Mouse (Mus musculus) limb, embryonic 13.5 days (tissue): ENCODE measurements around the gene Epb41. TPM values are rescaled to one million over a fixed set of nuclear protein-coding genes. Genes with fewer than 3 reads are reported as not detected.

Source experiments
- ATAC-seq: fragments of 200-750 bp; cut with Nextera tagmentation; 2 replicates; pipeline ENCODE4 v1.8.0; 2017; ENCODE audit warnings: low read depth, moderate number of reproducible peaks, moderate TSS enrichment; ENCODE audit not compliant: low FRiP score
- H3K27ac ChIP-seq: fragments of 300-500 bp; sonication (generic); 2 replicates; pipeline ENCODE4 v1.5.1; 2015; ENCODE audit warnings: inconsistent platforms, mild to moderate bottlenecking, moderate library complexity
- H3K27me3 ChIP-seq: fragments of 300-500 bp; sonication (generic); 2 replicates; pipeline ENCODE4 v1.6.1; 2015; ENCODE audit warnings: mild to moderate bottlenecking, inconsistent platforms
- H3K36me3 ChIP-seq: fragments of 300-500 bp; sonication (generic); 2 replicates; pipeline ENCODE4 v1.6.1; 2015; ENCODE audit warnings: inconsistent platforms, mild to moderate bottlenecking, moderate library complexity
- H3K4me1 ChIP-seq: fragments of 300-500 bp; sonication (generic); 2 replicates; pipeline ENCODE4 v1.6.1; 2015; ENCODE audit warnings: inconsistent platforms
- H3K4me2 ChIP-seq: fragments of 300-500 bp; sonication (generic); replicated peaks from 2 replicates; pipeline ENCODE4 v1.6.1; 2015; ENCODE audit warnings: inconsistent platforms, mild to moderate bottlenecking, moderate library complexity
- H3K4me3 ChIP-seq: fragments of 300-500 bp; sonication (generic); 2 replicates; pipeline ENCODE4 v1.5.1; 2015; ENCODE audit warnings: moderate library complexity, mild to moderate bottlenecking, inconsistent platforms
- H3K9ac ChIP-seq: fragments of 300-500 bp; sonication (generic); 2 replicates; pipeline ENCODE4 v1.6.1; 2015; ENCODE audit warnings: mild to moderate bottlenecking, inconsistent platforms
- H3K9me3 ChIP-seq: fragments of 300-500 bp; sonication (generic); 2 replicates; pipeline ENCODE4 v1.6.1; 2016; ENCODE audit warnings: inconsistent platforms
- WGBS: fragments of 180-500 bp; shearing (Covaris S2); methylation state at CpG from one replicate; pipeline ENCODE4 v1.1.7; 2015; 5-methylcytosine and 5-hydroxymethylcytosine counted together
- polyA plus RNA-seq: library from polyadenylated mRNA; unstranded; fragments of >200 nt; fragmentation: Nextera tagmentation; extraction: Ambion mirVana; gene quantifications from 2 replicates; pipeline ENCODE4 v1.2.1, GENCODE M21; 2015

Gene Epb41
- polyA plus RNA-seq = 70.4 and 78.8 TPM in 2 replicates

DNA sequence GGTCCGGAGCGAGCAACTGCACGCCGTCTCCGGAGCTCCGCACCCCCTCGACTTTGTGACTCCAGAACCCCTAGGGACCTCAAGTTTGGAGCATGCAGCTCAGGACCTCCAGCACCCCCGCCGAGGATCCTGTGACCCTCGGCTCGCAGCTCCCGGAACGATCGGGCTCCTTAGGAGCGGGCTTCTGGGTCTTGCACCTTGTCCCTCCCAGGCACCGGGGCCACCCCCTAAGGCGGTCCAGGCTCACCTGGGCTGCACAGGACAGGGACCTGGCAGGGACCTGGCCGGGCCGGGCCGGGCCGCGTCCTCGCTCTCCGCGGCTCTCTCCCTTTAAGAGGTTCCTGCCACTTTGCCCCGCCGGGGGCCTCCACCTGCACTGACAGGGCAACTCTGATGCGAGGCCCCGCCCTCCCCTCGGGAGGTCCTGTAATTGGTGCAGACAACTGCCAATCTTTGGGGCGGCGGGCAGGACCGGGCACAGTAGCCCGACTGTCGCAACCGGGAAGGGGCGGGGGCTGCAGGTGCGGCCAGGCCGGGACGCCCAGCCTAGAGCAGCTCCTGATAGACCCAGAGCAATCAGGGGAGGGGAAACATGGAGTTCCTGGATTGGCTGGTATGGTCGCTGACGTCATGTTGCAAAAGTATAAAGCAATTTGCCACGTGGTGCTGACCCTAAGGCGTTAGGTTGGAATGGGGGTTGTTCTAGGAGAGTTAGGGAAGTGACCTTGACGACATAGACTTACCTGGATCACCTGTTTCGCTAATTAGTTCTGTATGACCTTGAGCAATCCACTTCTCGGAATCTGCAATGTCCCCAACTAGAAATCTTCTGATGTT is at the start of gene Epb41:
Gene Epb41, minus strand, starts transcription at position 389 of the 837 bp plus-strand sequence.
- Histone ChIP-seq H3K36me3 (no peaks in the 10 kb centered on the region), H3K9me3 (no peaks in the 10 kb centered on the region), H3K4me2 (peak within 1 kb of the TSS; percentile 99), H3K27ac (no peak within 1 kb of the TSS; the same call in 1 of the 2 replicates), H3K9ac (peak within 1 kb of the TSS; percentile 77), H3K4me1 (peaks cover 24% of the 10 kb centered on the region), H3K27me3 (peaks cover 5% of the 10 kb centered on the region; the same call in 1 of the 2 replicates), H3K4me3 (peak within 1 kb of the TSS; percentile 76)
- peak; percentile 95 for ATAC-seq
- 2% methylated on average over 47 of the region's 47 CpGs for WGBS

DNA sequence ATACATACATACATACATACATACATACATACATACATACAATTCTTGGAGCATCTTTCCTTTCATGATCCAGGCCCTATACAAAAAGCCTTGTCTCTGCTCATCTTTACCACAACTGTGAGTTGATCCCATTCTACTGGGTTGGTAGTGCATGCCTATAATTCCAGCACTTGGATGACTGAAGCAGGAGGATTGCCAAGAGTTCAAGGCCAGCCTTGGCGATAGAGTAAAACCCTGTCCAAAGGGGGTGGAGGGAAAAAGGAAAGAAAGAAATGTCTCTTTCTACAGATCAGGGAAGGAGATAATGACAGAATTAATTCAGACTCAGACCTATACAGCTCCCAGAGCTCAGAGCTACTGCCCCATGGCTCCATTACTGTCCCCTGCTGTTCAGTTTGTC is 48.0 kb upstream of the Epb41 start:
- Histone ChIP-seq H3K4me1 (no peaks in the 10 kb centered on the region), H3K36me3 (no peaks in the 10 kb centered on the region), H3K4me2 (no peak overlapping the region), H3K27me3 (no peaks in the 10 kb centered on the region), H3K4me3 (no peak overlapping the region), H3K9ac (no peak overlapping the region), H3K27ac (no peak overlapping the region), H3K9me3 (no peaks in the 10 kb centered on the region)
- 93% methylated on average over 1 of the region's 1 CpGs for WGBS
- ATAC-seq = no peak

DNA sequence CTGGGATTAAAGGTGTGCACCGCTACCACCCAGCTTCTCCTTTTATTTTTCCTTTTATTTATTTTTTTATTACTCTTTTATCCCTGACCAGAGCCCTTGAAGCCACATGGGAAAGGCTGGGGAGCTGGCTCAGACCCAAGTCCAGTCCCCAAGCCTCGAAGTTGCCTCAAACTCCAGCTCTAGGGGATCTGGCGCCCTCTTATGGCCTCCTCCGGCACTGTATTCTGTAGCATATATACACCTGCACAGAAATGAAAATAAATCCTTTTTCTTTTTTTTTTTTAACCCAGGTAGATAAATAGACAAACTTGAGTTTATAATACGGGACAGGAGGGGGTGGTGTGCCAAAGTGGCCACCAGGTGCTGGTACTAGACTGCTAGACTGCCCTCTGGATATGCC is 46.6 kb upstream of the Epb41 start:
- H3K9ac ChIP-seq = no peak overlapping the region
- H3K4me2 ChIP-seq = no peak overlapping the region
- no peaks in the 10 kb centered on the region for H3K4me1 ChIP-seq
- H3K36me3 ChIP-seq = no peaks in the 10 kb centered on the region
- H3K27me3 ChIP-seq = no peaks in the 10 kb centered on the region
- no peak overlapping the region for H3K4me3 ChIP-seq
- H3K9me3 ChIP-seq = no peaks in the 10 kb centered on the region
- no peak for ATAC-seq
- H3K27ac ChIP-seq = no peak overlapping the region
- WGBS = 71% methylated on average over 5 of the region's 5 CpGs

DNA sequence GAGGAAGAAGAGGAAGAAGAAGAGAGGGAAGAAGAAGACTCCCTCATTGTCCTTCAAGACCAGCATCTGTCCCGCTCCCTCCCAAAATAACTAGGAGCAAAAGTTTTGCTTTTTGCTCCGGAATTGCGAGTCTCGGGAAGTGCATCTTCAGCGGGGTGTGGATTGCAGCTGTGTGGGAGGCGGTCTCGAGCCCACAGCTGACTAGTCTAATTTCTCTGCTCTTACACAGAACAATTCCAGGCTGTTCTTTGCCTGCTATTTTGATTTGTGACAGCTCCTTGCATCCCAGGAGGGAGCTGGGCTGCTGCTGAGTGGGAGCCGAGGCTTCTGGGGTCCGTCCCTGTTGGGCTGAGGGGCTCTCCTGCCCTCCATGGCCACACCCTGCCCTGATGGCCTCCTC is 44.4 kb upstream of the Epb41 start:
- H3K9ac ChIP-seq = no peak overlapping the region
- 59% methylated on average over 9 of the region's 9 CpGs for WGBS

DNA sequence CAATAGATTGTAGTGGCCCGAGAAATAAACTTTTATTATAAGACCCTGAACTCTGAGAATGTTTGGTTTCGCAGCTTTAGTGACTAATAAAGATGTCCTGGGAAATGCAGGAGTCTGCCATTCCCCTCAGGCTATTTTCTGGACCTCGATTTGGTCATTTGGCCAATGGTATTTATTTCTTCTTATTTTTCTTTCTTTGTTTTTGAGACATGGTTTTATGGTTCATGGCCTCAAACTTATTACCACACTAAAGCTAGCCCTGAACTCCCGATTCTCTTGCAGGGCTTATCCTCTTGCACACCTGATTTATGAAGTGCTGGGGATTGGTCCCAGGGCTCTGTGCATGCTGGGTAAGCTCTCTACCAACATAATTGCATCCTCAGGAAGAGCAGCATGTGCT is 41.2 kb upstream of the Epb41 start:
- no peaks in the 10 kb centered on the region for H3K36me3 ChIP-seq
- H3K27ac ChIP-seq = no peak overlapping the region
- 33% methylated on average over 4 of the region's 4 CpGs for WGBS
- peaks cover 29% of the 10 kb centered on the region for H3K27me3 ChIP-seq
- H3K4me1 ChIP-seq = peaks cover 11% of the 10 kb centered on the region; the same call in 1 of the 2 replicates
- no peak for ATAC-seq
- no peaks in the 10 kb centered on the region for H3K9me3 ChIP-seq
- H3K4me2 ChIP-seq = no peak overlapping the region
- no peak overlapping the region for H3K9ac ChIP-seq
- H3K4me3 ChIP-seq = no peak overlapping the region

More for the DNA sequence above, 44.4 kb upstream of the Epb41 start:
- H3K27me3 ChIP-seq = peaks cover 6% of the 10 kb centered on the region; the same call in 1 of the 2 replicates
- no peaks in the 10 kb centered on the region for H3K9me3 ChIP-seq
- no peak overlapping the region for H3K27ac ChIP-seq
- H3K36me3 ChIP-seq = no peaks in the 10 kb centered on the region
- ATAC-seq = no peak
- H3K4me1 ChIP-seq = peaks cover 5% of the 10 kb centered on the region; the same call in 1 of the 2 replicates
- no peak overlapping the region for H3K4me2 ChIP-seq
- H3K4me3 ChIP-seq = no peak overlapping the region

DNA sequence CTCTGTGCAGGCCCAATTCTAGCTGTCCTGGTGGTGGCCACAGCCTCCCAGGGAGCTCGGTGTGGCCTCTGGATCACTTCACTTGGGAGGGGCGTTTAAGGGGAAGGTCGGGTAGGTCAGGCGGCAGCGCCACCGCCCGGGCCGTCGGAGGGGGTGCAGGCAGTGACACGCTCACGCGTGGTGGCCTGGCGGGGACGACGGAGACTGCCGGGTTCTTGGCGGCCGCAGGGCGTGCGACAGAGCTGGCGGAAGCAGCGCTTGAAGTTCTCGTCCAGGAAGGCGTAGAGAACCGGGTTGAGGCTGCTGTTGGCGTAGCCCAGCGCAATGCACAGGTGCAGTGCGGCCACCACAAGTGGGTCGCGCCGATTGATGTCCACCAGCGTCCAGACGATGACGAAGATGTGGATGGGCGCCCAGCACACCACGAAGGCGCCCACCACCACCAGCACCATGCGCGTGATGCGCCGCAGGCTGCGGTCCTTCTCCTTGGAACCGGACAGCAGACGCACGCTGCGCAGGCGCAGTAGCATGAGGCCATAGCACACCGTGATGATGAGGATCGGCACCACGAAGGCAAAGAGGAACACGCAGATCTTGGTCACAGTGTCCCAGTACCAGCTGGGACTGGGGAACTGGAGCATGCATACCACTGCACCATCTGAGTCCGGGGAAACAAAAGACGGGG is 38.4 kb upstream of the Epb41 start:
- Histone ChIP-seq H3K9me3 (no peaks in the 10 kb centered on the region), H3K27ac (no peak overlapping the region), H3K9ac (0 out of 2 replicates have a peak overlapping the region, but pooled peaks have one; percentile 26), H3K27me3 (peaks cover 33% of the 10 kb centered on the region), H3K36me3 (no peaks in the 10 kb centered on the region), H3K4me1 (peaks cover 11% of the 10 kb centered on the region; the same call in 1 of the 2 replicates), H3K4me2 (peak overlapping the region; percentile 61), H3K4me3 (peak overlapping the region; percentile 36)
- WGBS = 36% methylated on average over 53 of the region's 53 CpGs
- no peak for ATAC-seq

DNA sequence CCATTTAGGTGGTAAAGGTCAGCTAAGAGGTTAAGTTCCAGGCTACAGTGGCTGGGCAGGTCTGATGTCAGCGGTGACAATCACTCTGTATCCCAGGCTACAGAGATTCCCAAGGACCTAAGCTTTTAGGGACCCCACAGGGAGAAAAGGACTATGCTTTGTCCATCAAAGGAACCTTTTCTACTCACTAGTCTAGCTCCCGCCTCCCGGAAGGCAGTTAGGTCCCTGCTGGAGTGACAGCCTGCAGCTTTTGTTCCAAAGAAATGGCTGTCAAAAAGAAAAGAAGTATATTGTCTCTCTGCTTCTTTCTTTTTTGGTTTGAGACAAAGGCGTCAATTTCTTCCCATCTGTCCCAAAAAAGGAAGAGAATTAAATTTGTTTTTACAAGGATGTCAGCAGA is 36.1 kb upstream of the Epb41 start:
- Histone ChIP-seq H3K4me2 (no peak overlapping the region), H3K9ac (no peak overlapping the region), H3K27me3 (peaks cover 33% of the 10 kb centered on the region), H3K9me3 (no peaks in the 10 kb centered on the region), H3K27ac (no peak overlapping the region), H3K4me1 (peaks cover 11% of the 10 kb centered on the region; the same call in 1 of the 2 replicates), H3K4me3 (no peak overlapping the region), H3K36me3 (no peaks in the 10 kb centered on the region)
- WGBS = 73% methylated on average over 4 of the region's 4 CpGs
- ATAC-seq = no peak

DNA sequence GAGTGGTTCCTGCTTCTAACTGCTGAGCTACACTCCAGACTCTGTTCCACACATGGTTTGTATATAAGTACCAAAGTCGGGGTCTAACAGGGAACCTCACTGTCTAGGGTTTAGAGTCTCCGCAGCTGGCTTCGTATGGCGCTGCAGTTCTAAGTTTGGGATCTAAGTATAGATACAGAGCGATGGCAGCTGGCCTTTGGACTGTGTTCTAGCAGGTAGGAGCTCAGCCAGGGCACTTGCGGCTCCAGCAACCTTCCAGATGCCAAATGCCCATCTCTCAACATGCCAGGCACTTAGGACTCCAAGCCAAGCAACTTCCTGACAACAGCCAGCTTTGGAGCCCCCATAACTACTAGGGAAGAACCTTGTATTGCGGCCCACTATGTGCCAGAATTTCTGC is 33.1 kb upstream of the Epb41 start:
- H3K27ac ChIP-seq = no peak overlapping the region
- H3K36me3 ChIP-seq = no peaks in the 10 kb centered on the region
- no peak for ATAC-seq
- H3K9ac ChIP-seq = no peak overlapping the region
- 0 out of 2 replicates have a peak, but pooled peaks cover under 1% of the 10 kb centered on the region for H3K4me1 ChIP-seq
- H3K4me2 ChIP-seq = no peak overlapping the region
- no peaks in the 10 kb centered on the region for H3K9me3 ChIP-seq
- peaks cover 16% of the 10 kb centered on the region for H3K27me3 ChIP-seq
- H3K4me3 ChIP-seq = no peak overlapping the region
- WGBS = 90% methylated on average over 7 of the region's 7 CpGs

DNA sequence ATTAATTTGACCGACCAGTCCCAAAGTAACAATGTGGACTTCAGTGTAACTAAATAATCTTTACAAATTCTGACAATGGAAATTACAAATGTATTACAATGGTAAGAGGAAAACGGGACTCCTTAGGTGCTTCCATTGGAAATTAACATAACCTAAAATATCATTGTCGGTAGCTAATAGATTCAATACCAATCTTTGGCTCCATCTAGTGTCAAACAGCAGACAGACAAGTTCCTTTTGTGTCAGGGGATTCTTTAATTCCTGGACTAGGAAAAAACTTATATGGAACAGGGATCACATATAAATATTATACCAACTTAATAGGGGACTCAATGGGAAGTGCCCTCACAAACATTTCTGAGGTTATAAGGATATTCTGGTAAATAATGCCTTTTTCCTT is 26.0 kb upstream of the Epb41 start:
- WGBS = 53% methylated on average over 3 of the region's 3 CpGs
- H3K4me2 ChIP-seq = no peak overlapping the region
- H3K4me1 ChIP-seq = no peaks in the 10 kb centered on the region
- H3K9me3 ChIP-seq = no peaks in the 10 kb centered on the region
- H3K27me3 ChIP-seq = no peaks in the 10 kb centered on the region
- no peaks in the 10 kb centered on the region for H3K36me3 ChIP-seq
- no peak overlapping the region for H3K9ac ChIP-seq
- no peak overlapping the region for H3K4me3 ChIP-seq
- H3K27ac ChIP-seq = no peak overlapping the region
- no peak for ATAC-seq

DNA sequence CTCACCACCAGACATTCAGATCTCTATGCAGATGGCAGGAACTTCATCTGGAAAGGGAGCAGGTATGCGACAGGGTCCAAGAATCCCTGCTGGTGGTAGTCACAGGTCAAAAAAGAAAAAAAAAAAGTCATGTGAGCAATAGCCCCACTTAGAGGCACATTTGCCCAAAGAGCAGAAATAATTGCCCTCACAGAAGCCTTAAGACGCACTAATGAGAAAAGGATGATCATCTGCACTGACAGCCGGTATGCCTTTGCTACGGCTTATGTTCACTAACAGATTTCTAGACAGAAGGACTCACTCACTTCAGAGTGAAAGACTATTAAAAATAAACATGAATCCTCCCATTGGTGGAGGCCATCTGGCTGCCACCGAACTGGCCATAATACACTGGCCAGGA is 24.4 kb upstream of the Epb41 start:
- Histone ChIP-seq H3K9me3 (no peaks in the 10 kb centered on the region), H3K9ac (no peak overlapping the region), H3K4me2 (no peak overlapping the region), H3K4me3 (no peak overlapping the region), H3K27ac (no peak overlapping the region), H3K36me3 (no peaks in the 10 kb centered on the region), H3K4me1 (no peaks in the 10 kb centered on the region), H3K27me3 (no peaks in the 10 kb centered on the region)
- no peak for ATAC-seq
- 74% methylated on average over 5 of the region's 5 CpGs for WGBS

DNA sequence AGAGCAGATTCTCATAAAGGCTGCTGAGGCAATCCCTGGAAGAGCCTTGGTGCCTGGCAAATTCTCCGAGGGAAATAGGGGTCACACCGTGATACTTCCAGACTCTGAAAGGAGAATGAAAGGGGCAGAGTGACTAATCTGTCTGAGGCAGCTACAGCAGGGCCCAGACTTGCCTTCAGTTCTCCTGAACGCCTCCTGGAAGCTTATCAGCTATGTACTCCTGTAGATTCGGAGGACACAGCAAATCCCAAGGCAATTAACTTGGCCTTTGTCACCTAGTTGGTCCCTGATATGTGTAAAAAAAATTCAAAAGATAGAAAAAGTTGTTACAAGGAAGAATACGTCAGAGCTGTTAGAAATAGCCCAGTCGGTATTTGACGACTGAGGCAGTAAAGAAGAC is 19.9 kb upstream of the Epb41 start:
- no peak for ATAC-seq
- no peaks in the 10 kb centered on the region for H3K9me3 ChIP-seq
- no peak overlapping the region for H3K27ac ChIP-seq
- no peaks in the 10 kb centered on the region for H3K4me1 ChIP-seq
- H3K4me3 ChIP-seq = no peak overlapping the region
- H3K4me2 ChIP-seq = no peak overlapping the region
- H3K27me3 ChIP-seq = no peaks in the 10 kb centered on the region
- 74% methylated on average over 7 of the region's 7 CpGs for WGBS
- no peak overlapping the region for H3K9ac ChIP-seq
- no peaks in the 10 kb centered on the region for H3K36me3 ChIP-seq

DNA sequence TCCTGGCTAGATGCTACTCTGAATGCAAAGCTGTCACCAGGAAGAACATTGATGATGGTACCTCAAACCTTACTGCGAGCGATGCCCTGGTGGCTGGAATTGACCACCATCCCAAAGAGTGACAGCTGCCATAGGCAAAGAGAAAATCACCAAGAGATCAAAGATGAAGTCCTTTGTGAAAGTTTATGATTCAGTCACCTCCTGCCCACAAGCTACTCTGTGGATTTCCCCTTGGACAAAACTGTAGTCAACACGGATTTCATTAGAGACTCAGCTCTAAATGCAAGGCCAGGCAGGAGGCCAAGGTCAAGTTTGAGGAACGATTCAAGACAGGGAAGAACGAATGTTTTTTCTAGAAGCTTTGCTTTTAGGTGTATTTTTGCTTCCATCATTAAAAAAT is 18.8 kb upstream of the Epb41 start:
- WGBS = 87% methylated on average over 5 of the region's 5 CpGs
- H3K27me3 ChIP-seq = no peaks in the 10 kb centered on the region

More for the DNA sequence above, 18.8 kb upstream of the Epb41 start:
- Histone ChIP-seq H3K36me3 (no peaks in the 10 kb centered on the region), H3K4me1 (no peaks in the 10 kb centered on the region), H3K9ac (no peak overlapping the region), H3K27ac (no peak overlapping the region), H3K4me2 (no peak overlapping the region), H3K4me3 (no peak overlapping the region), H3K9me3 (no peaks in the 10 kb centered on the region)
- no peak for ATAC-seq
